Mouse (Mus musculus): Measurements from ENCODE around the gene Sirt2. TPM values are rescaled to one million over a fixed set of nuclear protein-coding genes. Genes with fewer than 3 reads are reported as not detected.

Sirt2 gene
- polyA plus RNA-seq (2012; ENCODE audit: insufficient read depth, insufficient read length, missing spikeins) = 94.8 and 96.2 TPM in 2 replicates

DNA sequence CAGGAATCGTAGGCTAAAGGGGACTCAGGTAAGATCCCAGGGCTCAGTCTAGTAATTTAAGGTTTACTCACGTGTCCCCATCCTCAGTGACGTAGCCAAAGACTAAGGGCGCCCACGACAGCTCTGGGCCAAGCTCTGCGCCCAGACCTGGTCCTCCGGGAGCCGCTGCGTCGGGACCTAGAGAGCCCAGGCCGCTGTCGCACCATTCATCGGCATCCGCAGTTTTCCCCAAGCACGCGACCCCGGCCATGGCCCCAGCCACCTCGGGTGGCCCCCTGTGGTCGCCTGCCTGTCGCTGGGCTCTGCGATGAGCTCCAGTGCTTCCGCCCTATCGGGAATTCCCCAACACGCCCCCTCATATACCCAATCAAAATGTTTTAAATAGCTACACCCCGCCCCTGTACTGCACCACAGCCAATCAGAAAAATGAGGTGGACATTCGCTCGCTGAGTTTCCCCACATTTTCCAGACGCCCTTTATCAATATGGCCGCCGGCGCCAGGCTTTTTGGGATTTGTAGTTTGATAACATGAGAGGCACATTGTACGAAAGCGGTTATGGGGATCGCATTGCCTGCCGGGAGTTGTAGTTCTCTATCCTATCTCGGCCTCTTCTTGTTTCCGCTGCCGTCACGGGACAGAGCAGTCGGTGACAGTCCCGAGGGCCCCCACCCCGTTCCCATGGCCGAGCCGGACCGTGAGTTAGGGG lies at the start of gene Sirt2:
Gene Sirt2, plus strand, starts transcription at position 563 of the 707 bp plus-strand sequence.
- Histone ChIP-seq H3K27ac (replicated peaks; ENCODE audit: low read depth, low read length) (no peak within 1 kb of the TSS), H3K4me1 (ENCODE audit: control insufficient read depth, insufficient read depth, insufficient read length, low read length) (peaks cover 6% of the 10 kb centered on the region), H3K4me3 (ENCODE audit: insufficient read depth, low read depth, low read length) (peak within 1 kb of the TSS; percentile 93)

- no peak overlapping the region for H3K27ac ChIP-seq (replicated peaks; ENCODE audit: low read depth, low read length)
- H3K4me3 ChIP-seq (ENCODE audit: insufficient read depth, low read depth, low read length) = no peak overlapping the region
- H3K4me1 ChIP-seq (ENCODE audit: control insufficient read depth, insufficient read depth, insufficient read length, low read length) = no peaks in the 10 kb centered on the region
These were observed 48.8 kb upstream of the Sirt2 start for GRCm38 (mm10) chr7:28717726-28718125.

DNA sequence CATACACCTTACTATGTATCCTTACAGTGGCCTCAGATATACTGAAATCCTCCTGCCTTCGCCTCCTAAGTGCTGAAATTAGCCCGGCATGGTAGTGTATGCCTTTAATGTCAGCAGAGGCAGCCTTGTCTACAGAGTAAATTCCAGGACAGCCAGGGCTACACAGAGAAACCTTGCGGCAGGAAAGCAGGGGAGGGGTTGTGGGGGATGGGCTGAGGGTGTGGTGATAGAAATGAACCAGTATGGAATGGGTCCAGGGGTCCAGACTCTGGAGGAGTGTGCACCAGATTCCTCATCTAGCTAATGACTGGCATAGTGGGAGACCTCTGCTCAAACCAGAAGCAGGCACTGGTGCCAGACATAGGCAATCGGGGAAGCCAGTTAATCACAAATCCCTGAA lies 47.4 kb upstream of the Sirt2 start:
- H3K4me1 ChIP-seq (ENCODE audit: control insufficient read depth, insufficient read depth, insufficient read length, low read length) = no peaks in the 10 kb centered on the region
- no peak overlapping the region for H3K4me3 ChIP-seq (ENCODE audit: insufficient read depth, low read depth, low read length)
- H3K27ac ChIP-seq (replicated peaks; ENCODE audit: low read depth, low read length) = no peak overlapping the region

GRCm38 (mm10) chr7:28719650-28720049 lies 46.9 kb upstream of the Sirt2 start:
- H3K27ac ChIP-seq (replicated peaks; ENCODE audit: low read depth, low read length) = no peak overlapping the region
- no peaks in the 10 kb centered on the region for H3K4me1 ChIP-seq (ENCODE audit: control insufficient read depth, insufficient read depth, insufficient read length, low read length)
- H3K4me3 ChIP-seq (ENCODE audit: insufficient read depth, low read depth, low read length) = no peak overlapping the region

DNA sequence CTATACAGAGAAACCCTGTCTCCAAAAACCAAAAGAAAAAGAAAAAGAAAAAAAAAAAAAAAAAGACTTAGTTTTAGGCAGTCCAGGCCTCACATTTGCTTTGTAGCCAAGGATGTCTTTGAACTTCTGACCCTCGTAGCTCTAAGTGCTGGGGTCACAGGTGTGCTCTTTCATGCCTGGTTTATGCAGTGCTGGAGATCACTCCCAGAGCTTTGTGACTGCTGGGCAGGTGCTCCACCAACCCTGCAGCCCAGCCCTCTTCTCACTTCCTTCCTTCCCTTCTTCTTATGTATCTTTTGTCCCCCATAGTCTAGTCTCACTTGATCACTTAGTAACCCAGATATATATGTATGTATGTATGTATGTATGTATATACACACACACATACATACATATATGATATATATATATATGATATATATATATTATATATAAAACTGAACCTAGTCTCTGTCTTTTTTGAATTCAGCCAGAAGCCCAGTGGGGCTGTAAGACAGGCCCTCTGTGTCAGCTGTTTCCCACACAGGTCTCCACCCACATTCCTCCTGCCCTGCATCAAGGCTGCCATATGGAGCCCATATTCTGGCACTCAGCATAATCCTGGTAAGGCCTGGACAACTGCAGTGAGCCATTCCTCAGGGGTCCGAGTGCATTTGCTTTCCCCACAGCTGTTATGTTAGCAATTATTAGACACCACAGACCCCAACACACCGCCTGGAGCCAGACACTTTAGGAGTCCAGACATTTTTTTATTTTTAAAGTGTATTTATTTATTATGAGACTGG lies 45.6 kb upstream of the Sirt2 start:
- Histone ChIP-seq H3K27ac (replicated peaks; ENCODE audit: low read depth, low read length) (no peak overlapping the region), H3K4me1 (ENCODE audit: control insufficient read depth, insufficient read depth, insufficient read length, low read length) (no peaks in the 10 kb centered on the region), H3K4me3 (ENCODE audit: insufficient read depth, low read depth, low read length) (no peak overlapping the region)

DNA sequence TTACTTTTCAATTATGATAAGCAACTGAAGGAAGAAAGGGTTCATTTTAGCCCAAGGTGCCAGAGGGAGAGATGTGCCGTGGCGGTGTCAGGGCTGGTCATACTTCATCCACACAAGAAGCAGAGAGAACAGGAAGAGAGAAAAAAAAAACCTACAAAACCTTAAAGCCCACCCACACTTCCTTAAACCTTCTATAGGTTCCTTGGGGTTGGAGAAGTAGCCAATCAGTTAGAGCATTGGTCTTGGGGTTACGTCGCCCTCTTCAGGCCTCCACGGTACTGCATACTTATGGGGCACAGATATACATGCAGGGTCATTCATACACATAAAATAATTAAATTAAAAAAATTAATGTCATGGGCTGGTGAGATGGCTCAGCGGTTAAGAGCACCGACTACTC lies 44.5 kb upstream of the Sirt2 start:
- no peaks in the 10 kb centered on the region for H3K4me1 ChIP-seq (ENCODE audit: control insufficient read depth, insufficient read depth, insufficient read length, low read length)
- no peak overlapping the region for H3K4me3 ChIP-seq (ENCODE audit: insufficient read depth, low read depth, low read length)

DNA sequence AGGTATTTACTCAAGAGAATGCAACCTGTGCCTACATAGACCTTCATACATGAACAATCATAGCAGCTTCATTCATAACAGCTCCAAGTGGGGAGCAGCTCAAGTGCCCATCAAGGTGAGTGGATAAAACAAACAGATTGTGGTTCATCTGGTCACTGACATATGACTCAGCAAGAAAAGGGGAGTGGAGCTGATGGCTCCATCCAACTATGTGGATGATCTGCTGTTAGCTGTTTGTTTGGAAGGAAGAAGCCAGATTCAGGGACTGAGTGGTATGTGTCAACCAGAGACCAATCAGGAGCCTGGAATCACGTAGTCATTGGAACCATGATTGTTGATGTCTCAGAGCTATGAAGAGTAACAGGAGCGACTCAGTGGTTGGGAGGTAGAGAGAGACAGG lies 41.9 kb upstream of the Sirt2 start:
- Histone ChIP-seq H3K27ac (replicated peaks; ENCODE audit: low read depth, low read length) (no peak overlapping the region), H3K4me1 (ENCODE audit: control insufficient read depth, insufficient read depth, insufficient read length, low read length) (no peaks in the 10 kb centered on the region), H3K4me3 (ENCODE audit: insufficient read depth, low read depth, low read length) (no peak overlapping the region)

More for the DNA sequence above, 44.5 kb upstream of the Sirt2 start:
- H3K27ac ChIP-seq (replicated peaks; ENCODE audit: low read depth, low read length) = no peak overlapping the region

- Histone ChIP-seq H3K27ac (replicated peaks; ENCODE audit: low read depth, low read length) (no peak overlapping the region), H3K4me3 (ENCODE audit: insufficient read depth, low read depth, low read length) (no peak overlapping the region), H3K4me1 (ENCODE audit: control insufficient read depth, insufficient read depth, insufficient read length, low read length) (no peaks in the 10 kb centered on the region)
These were observed 39.9 kb upstream of the Sirt2 start for GRCm38 (mm10) chr7:28726600-28726999.

DNA sequence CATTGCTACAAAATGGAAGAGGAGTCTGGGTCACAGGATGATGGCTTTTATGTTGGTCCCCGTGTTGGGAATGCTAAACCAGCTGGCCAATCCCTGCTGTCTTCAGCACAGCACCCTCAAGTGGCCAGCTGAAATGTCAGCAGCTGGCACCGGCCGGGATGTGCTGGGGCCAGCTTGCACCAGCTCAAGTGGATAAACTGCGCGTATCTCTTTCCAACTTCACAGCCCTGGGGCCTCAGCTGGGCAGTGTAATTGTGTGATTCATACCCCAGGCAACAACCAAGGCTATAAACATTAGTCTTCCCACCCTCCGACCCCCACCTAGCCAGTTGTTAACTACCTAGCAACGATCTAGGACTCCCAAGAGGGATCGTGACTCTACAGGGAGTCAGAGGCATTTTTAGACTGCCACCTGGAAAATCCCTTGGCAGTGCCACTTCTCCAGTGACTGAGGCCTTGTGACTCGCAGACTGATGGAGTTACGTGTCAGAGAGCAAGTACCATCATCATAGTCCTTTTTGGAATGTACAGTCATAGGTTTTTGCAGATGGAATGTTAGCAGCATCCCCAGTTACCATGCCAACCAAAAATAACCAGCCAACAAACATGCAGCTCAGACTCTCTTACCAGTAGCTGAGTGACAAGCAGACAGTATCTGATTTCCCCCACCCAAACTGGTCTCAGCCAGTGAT lies 38.7 kb upstream of the Sirt2 start:
- no peak overlapping the region for H3K4me3 ChIP-seq (ENCODE audit: insufficient read depth, low read depth, low read length)
- H3K27ac ChIP-seq (replicated peaks; ENCODE audit: low read depth, low read length) = no peak overlapping the region
- no peaks in the 10 kb centered on the region for H3K4me1 ChIP-seq (ENCODE audit: control insufficient read depth, insufficient read depth, insufficient read length, low read length)

DNA sequence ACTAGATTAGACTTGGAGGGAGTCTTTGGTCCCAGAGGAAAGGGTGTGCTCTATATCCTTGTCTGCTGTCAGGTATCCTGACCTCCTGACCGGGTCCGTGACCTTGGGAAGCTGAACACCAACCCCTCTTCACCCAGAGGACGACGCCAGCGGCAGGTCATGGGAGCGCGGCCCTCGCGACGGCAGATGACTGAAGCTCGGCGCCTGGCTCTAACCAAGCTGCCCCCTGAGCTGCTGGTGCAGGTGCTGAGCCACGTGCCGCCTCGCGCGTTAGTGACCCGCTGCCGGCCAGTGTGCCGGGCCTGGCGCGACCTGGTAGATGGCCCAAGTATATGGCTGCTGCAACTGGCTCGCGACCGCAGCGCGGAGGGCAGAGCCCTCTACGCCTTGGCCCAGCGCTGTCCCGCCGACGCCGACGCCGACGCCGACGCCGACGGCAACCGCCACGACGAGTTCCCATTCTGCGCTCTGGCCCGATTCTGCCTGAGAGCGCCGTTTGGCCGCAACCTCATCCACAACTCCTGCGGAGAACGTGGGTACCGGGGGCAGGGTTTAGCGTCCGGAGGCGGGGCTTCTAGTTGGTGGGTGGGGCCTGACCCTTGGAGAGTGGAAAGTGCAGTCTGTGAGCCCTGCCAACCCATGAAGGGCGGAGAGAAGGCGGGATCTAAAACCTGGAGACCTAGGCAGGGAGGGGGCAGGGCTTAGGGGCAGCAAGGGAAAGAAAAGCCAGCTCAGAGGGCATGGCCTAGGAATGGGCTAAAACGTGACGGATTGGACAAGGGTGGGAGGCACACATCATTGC lies 34.0 kb upstream of the Sirt2 start:
- no peaks in the 10 kb centered on the region for H3K4me1 ChIP-seq (ENCODE audit: control insufficient read depth, insufficient read depth, insufficient read length, low read length)
- no peak overlapping the region for H3K27ac ChIP-seq (replicated peaks; ENCODE audit: low read depth, low read length)
- peak overlapping the region; percentile 19 for H3K4me3 ChIP-seq (ENCODE audit: insufficient read depth, low read depth, low read length)

- Histone ChIP-seq H3K4me1 (ENCODE audit: control insufficient read depth, insufficient read depth, insufficient read length, low read length) (no peaks in the 10 kb centered on the region), H3K27ac (replicated peaks; ENCODE audit: low read depth, low read length) (no peak overlapping the region), H3K4me3 (ENCODE audit: insufficient read depth, low read depth, low read length) (peak overlapping the region; percentile 19)
These were observed 33.3 kb upstream of the Sirt2 start for GRCm38 (mm10) chr7:28733211-28733610.

DNA sequence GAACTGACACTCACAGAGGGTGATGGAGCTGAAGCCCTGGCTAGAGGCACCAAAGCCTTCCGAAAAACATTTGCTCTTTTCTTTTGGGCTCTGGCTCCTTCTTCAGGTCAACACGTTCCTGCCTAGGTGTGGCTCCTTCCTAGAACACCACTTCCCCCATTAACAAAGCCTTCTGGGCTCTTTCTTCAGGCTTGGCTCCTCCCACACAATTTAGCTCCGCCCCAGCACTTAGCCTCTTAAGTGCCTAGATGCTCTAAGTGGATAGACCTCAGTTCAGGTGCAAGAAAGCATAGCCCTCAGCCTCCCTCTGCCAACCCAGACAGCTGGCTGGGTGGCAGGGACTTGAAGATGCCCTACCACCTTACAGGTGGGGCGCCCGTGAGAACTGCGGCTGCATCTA lies 30.8 kb upstream of the Sirt2 start:
- H3K4me3 ChIP-seq (ENCODE audit: insufficient read depth, low read depth, low read length) = no peak overlapping the region
- H3K4me1 ChIP-seq (ENCODE audit: control insufficient read depth, insufficient read depth, insufficient read length, low read length) = no peaks in the 10 kb centered on the region
- no peak overlapping the region for H3K27ac ChIP-seq (replicated peaks; ENCODE audit: low read depth, low read length)

DNA sequence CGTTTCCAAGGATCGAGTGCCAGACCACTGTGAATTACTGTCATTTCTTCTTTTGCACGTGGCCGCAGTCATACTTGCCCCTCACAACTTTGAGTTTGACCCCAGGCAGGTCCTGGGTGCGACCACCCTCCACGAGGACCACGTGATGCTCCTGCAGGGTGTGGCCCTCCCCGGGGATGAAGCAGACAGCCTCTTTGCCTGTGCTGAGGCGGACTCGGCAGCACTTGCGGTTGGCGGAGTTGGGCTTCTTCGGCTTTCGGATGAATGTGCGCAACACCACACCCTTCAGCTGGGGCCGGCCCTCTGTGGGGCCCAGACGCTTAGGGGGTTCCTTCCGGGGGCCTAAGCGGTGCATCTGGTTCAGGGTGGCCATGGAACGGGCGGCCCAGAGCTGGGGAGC lies 26.7 kb upstream of the Sirt2 start:
- Histone ChIP-seq H3K27ac (replicated peaks; ENCODE audit: low read depth, low read length) (no peak overlapping the region), H3K4me3 (ENCODE audit: insufficient read depth, low read depth, low read length) (no peak overlapping the region)

GRCm38 (mm10) chr7:28740949-28741348 lies 25.6 kb upstream of the Sirt2 start:
- Histone ChIP-seq H3K4me1 (ENCODE audit: control insufficient read depth, insufficient read depth, insufficient read length, low read length) (no peaks in the 10 kb centered on the region), H3K27ac (replicated peaks; ENCODE audit: low read depth, low read length) (peak overlapping the region; percentile 69; the same call in 1 of the 2 replicates), H3K4me3 (ENCODE audit: insufficient read depth, low read depth, low read length) (peak overlapping the region; percentile 83)

More for the DNA sequence above, 26.7 kb upstream of the Sirt2 start:
- H3K4me1 ChIP-seq (ENCODE audit: control insufficient read depth, insufficient read depth, insufficient read length, low read length) = no peaks in the 10 kb centered on the region

- H3K4me1 ChIP-seq (ENCODE audit: control insufficient read depth, insufficient read depth, insufficient read length, low read length) = no peaks in the 10 kb centered on the region
- H3K27ac ChIP-seq (replicated peaks; ENCODE audit: low read depth, low read length) = peak overlapping the region; percentile 69
- peak overlapping the region; percentile 83 for H3K4me3 ChIP-seq (ENCODE audit: insufficient read depth, low read depth, low read length)
These were observed 25.2 kb upstream of the Sirt2 start for GRCm38 (mm10) chr7:28741368-28741708.
